Mouse (Mus musculus) spleen, adult 2 months (tissue): ENCODE data around the gene Reps2.

Experiments used
- CTCF ChIP-seq: fragments of 200-500 bp; IDR thresholded peaks from 2 replicates; pipeline ENCODE4 v1.5.1; 2011; ENCODE audit warnings: mild to moderate bottlenecking, inconsistent platforms; ENCODE audit not compliant: insufficient read depth, insufficient read length, insufficient replicate concordance; ENCODE audit errors: extremely low read depth
- POLR2A ChIP-seq: fragments of 200-500 bp; IDR thresholded peaks from 2 replicates; pipeline ENCODE4 v1.6.1; 2011; ENCODE audit warnings: low read depth, low read length, inconsistent platforms

DNA sequence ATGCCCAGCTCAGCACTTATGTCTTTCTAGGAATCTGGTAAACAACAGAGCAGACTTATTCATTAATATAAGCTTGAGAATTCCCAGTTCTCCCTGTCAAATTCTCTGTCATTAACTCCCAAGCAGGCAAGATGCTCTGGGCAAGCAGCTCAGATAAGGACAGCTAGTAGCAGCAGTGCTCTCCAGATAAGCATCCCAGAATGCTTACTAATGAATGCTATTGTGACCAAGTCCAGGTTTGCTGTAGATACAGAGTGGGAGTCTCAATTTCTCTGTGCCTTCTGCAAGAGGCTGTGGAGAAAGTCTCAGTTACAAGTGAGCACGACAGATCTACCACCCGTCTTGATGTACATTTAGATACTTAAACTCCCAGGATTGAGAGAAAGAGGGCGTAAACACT is 173.2 kb downstream of the Reps2 start:
- TF ChIP-seq POLR2A = no peak
- no peak for TF ChIP-seq CTCF
